Mouse (Mus musculus) heart, embryonic 13.5 days (tissue): ENCODE measurements at regions not wholly inside any gene's neighbourhood (a gene's known extent, or its start where the extent isn't known, plus 50 kb on each side); places are given as distances from the start of the nearest gene placed in this dataset.

Experiments
- ATAC-seq: fragments of 200-750 bp; cut with Nextera tagmentation; 2 replicates; pipeline ENCODE4 v1.8.0; 2017; ENCODE audit warnings: moderate TSS enrichment; ENCODE audit not compliant: insufficient number of reproducible peaks, low FRiP score, low TSS enrichment; ENCODE audit errors: extremely low read depth
- H3K27ac ChIP-seq: fragments of 300-500 bp; sonication (generic); replicated peaks from 2 replicates; pipeline ENCODE4 v1.5.1; 2015; ENCODE audit warnings: moderate library complexity, mild to moderate bottlenecking, inconsistent platforms
- H3K27me3 ChIP-seq: fragments of 300-500 bp; sonication (generic); replicated peaks from 2 replicates; pipeline ENCODE4 v1.6.1; 2015; ENCODE audit warnings: mild to moderate bottlenecking, inconsistent platforms
- H3K36me3 ChIP-seq: fragments of 300-500 bp; sonication (generic); 2 replicates; pipeline ENCODE4 v1.6.1; 2015; ENCODE audit warnings: mild to moderate bottlenecking, inconsistent platforms
- H3K4me1 ChIP-seq: fragments of 300-500 bp; sonication (generic); 2 replicates; pipeline ENCODE4 v1.6.1; 2015; ENCODE audit warnings: inconsistent platforms
- H3K4me2 ChIP-seq: fragments of 300-500 bp; sonication (generic); 2 replicates; pipeline ENCODE4 v1.6.1; 2015; ENCODE audit warnings: inconsistent platforms, mild to moderate bottlenecking, moderate library complexity
- H3K4me3 ChIP-seq: fragments of 300-500 bp; sonication (generic); 2 replicates; pipeline ENCODE4 v1.5.1; 2015; ENCODE audit warnings: moderate library complexity, mild to moderate bottlenecking, inconsistent platforms
- H3K9ac ChIP-seq: fragments of 300-500 bp; sonication (generic); 2 replicates; pipeline ENCODE4 v1.6.1; 2015; ENCODE audit warnings: inconsistent platforms, mild to moderate bottlenecking, moderate library complexity
- H3K9me3 ChIP-seq: fragments of 300-500 bp; sonication (generic); 2 replicates; pipeline ENCODE4 v1.6.1; 2016; ENCODE audit warnings: inconsistent platforms
- WGBS: fragments of 180-500 bp; shearing (Covaris S2); methylation state at CpG from one replicate; pipeline ENCODE4 v1.1.7; 2015; ENCODE audit warnings: mixed read lengths; 5-methylcytosine and 5-hydroxymethylcytosine counted together

GRCm38 (mm10) chr2:124792633-124793036 is 275.3 kb upstream of the Slc24a5 start:
- no peak for ATAC-seq
- WGBS: 77% methylated on average over 7 of the region's 7 CpGs
- H3K4me1 ChIP-seq: no peaks in the 10 kb centered on the region
- H3K36me3 ChIP-seq: no peaks in the 10 kb centered on the region
- no peak overlapping the region for H3K9ac ChIP-seq
- no peak overlapping the region for H3K4me2 ChIP-seq
- H3K4me3 ChIP-seq: no peak overlapping the region
- no peak overlapping the region for H3K27ac ChIP-seq
- H3K27me3 ChIP-seq: no peaks in the 10 kb centered on the region
- H3K9me3 ChIP-seq: no peaks in the 10 kb centered on the region

GRCm38 (mm10) chr2:124811709-124812108 is 256.2 kb upstream of the Slc24a5 start:
- no peak for ATAC-seq

GRCm38 (mm10) chr2:124816814-124817213 is 251.1 kb upstream of the Slc24a5 start:
- Histone ChIP-seq H3K36me3 (no peaks in the 10 kb centered on the region), H3K4me3 (no peak overlapping the region), H3K9ac (no peak overlapping the region), H3K4me1 (no peaks in the 10 kb centered on the region), H3K27me3 (no peaks in the 10 kb centered on the region), H3K9me3 (no peaks in the 10 kb centered on the region), H3K27ac (no peak overlapping the region), H3K4me2 (no peak overlapping the region)
- WGBS: 94% methylated on average over 2 of the region's 2 CpGs
- no peak for ATAC-seq

More at GRCm38 (mm10) chr2:124811709-124812108, 256.2 kb upstream of the Slc24a5 start:
- Histone ChIP-seq H3K27me3 (no peaks in the 10 kb centered on the region), H3K4me1 (no peaks in the 10 kb centered on the region), H3K4me2 (no peak overlapping the region), H3K9ac (no peak overlapping the region), H3K36me3 (no peaks in the 10 kb centered on the region), H3K9me3 (no peaks in the 10 kb centered on the region), H3K27ac (no peak overlapping the region), H3K4me3 (no peak overlapping the region)
- 66% methylated on average over 8 of the region's 8 CpGs for WGBS

DNA sequence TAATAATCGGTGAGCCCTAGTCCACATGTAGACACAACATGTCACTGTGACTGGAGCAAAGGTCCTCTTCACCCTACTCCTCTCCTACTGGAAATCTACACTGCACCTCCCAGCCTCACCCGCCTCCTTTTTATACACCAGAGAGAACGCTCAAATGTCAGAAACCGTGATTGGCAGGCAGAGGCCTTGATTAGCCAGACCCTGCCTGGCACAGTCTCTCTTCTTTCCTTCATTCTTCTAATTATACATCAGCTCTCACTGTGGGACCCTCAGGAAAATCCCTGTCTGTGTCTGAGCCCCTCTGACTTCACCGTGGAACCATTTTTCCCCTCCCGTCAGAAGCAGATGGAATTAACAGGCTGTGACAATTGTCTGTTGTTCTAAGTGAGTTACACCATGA is 248.1 kb upstream of the Slc24a5 start:
- ATAC-seq: no peak

DNA sequence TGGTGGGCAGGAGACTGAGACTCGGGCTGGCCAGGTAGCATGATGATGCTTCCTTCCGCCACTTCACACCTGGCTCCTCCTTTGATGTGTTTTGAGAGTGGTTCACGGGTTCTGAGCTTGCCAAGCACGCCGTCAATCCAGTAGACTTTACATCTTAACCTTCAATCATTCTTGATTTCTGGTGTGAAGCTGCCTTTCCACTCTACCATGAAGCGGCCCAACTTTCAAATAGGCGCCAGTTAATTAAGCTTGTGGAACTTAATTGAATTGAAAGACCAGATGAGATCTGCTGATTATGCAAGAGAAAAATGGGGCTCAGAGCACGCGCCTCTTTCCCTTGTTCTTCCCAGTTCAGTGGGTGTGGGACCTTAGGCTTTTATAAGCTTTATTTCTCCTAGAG is 247.1 kb upstream of the Slc24a5 start:
- Histone ChIP-seq H3K4me2 (no peak overlapping the region), H3K9ac (no peak overlapping the region), H3K27me3 (no peaks in the 10 kb centered on the region), H3K27ac (no peak overlapping the region), H3K36me3 (no peaks in the 10 kb centered on the region), H3K4me1 (peaks cover 6% of the 10 kb centered on the region; the same call in 1 of the 2 replicates), H3K9me3 (no peaks in the 10 kb centered on the region), H3K4me3 (no peak overlapping the region)
- no peak for ATAC-seq
- WGBS: 90% methylated on average over 9 of the region's 9 CpGs

More for the DNA sequence above, 248.1 kb upstream of the Slc24a5 start:
- Histone ChIP-seq H3K4me3 (no peak overlapping the region), H3K9me3 (no peaks in the 10 kb centered on the region), H3K4me1 (peaks cover 6% of the 10 kb centered on the region; the same call in 1 of the 2 replicates), H3K36me3 (no peaks in the 10 kb centered on the region), H3K27ac (no peak overlapping the region), H3K27me3 (no peaks in the 10 kb centered on the region), H3K9ac (no peak overlapping the region), H3K4me2 (no peak overlapping the region)
- WGBS: 66% methylated on average over 6 of the region's 6 CpGs

GRCm38 (mm10) chr2:124821366-124821765 is 246.6 kb upstream of the Slc24a5 start:
- no peak overlapping the region for H3K9ac ChIP-seq
- no peaks in the 10 kb centered on the region for H3K9me3 ChIP-seq
- no peak overlapping the region for H3K27ac ChIP-seq
- WGBS: 79% methylated on average over 4 of the region's 4 CpGs
- H3K4me1 ChIP-seq: peaks cover 6% of the 10 kb centered on the region; the same call in 1 of the 2 replicates
- H3K4me3 ChIP-seq: no peak overlapping the region
- no peaks in the 10 kb centered on the region for H3K36me3 ChIP-seq
- H3K4me2 ChIP-seq: no peak overlapping the region
- ATAC-seq: no peak
- no peaks in the 10 kb centered on the region for H3K27me3 ChIP-seq

DNA sequence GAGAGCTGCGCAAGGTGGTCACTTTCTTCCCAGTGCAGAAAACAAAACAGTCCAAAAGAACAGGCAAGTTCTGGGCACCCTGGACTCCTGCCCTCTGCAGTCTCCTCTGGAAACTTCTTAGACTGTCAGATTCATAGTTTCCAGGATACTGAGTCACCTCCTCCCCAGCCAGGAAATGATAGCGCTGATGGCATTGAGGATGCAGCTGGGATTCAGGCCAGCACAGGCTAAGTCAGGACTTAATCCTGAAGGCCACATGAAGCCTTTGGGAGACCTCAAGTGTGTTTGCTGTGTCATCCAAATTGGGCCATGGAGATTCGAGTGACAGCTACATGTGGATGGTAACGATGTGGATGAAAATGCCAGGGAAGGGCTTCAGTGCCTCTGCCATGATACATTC is 219.1 kb upstream of the Slc24a5 start:
- no peak for ATAC-seq
- no peak overlapping the region for H3K4me3 ChIP-seq

GRCm38 (mm10) chr2:124858504-124858903 is 209.4 kb upstream of the Slc24a5 start:
- H3K4me1 ChIP-seq: peaks cover 14% of the 10 kb centered on the region
- peak overlapping the region; percentile 79 for H3K27ac ChIP-seq
- 34% methylated on average over 3 of the region's 3 CpGs for WGBS
- H3K4me2 ChIP-seq: no peak overlapping the region
- no peak overlapping the region for H3K4me3 ChIP-seq
- H3K36me3 ChIP-seq: no peaks in the 10 kb centered on the region
- peak; percentile 63 for ATAC-seq
- no peak overlapping the region for H3K9ac ChIP-seq
- no peaks in the 10 kb centered on the region for H3K9me3 ChIP-seq
- no peaks in the 10 kb centered on the region for H3K27me3 ChIP-seq

More for the DNA sequence above, 219.1 kb upstream of the Slc24a5 start:
- peaks cover 5% of the 10 kb centered on the region for H3K4me1 ChIP-seq
- no peaks in the 10 kb centered on the region for H3K9me3 ChIP-seq
- H3K4me2 ChIP-seq: no peak overlapping the region
- H3K36me3 ChIP-seq: no peaks in the 10 kb centered on the region
- H3K27ac ChIP-seq: peak overlapping the region; percentile 61
- no peak overlapping the region for H3K9ac ChIP-seq
- no peaks in the 10 kb centered on the region for H3K27me3 ChIP-seq
- WGBS: 68% methylated on average over 4 of the region's 4 CpGs

GRCm38 (mm10) chr2:124888209-124888608 is 179.7 kb upstream of the Slc24a5 start:
- no peaks in the 10 kb centered on the region for H3K9me3 ChIP-seq
- no peak for ATAC-seq
- H3K4me3 ChIP-seq: no peak overlapping the region
- peaks cover 12% of the 10 kb centered on the region for H3K4me1 ChIP-seq
- no peaks in the 10 kb centered on the region for H3K36me3 ChIP-seq
- WGBS: 10% methylated on average over 4 of the region's 4 CpGs
- H3K27me3 ChIP-seq: no peaks in the 10 kb centered on the region
- peak overlapping the region; percentile 12; the same call in 1 of the 2 replicates for H3K4me2 ChIP-seq
- peak overlapping the region; percentile 76 for H3K27ac ChIP-seq
- no peak overlapping the region for H3K9ac ChIP-seq

DNA sequence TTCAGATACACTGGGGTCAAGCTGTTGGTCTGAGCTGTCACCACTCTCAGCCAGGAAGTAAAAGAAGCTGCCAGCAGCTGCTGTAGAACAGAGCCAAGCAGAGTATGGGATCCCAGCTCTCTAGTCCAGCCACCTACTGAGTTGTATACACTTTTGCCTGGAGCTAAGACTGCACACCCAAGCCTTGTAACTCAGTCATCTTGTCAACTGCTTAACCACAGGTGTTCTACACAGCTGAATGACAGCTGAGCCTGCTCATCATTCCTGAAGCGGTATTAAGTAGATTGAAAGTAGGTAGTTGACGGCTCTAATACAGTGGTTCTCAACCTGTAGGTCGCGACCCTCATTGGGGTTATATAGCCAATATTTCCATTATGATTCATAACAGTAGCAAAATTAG is 172.9 kb upstream of the Slc24a5 start:
- Histone ChIP-seq H3K27me3 (no peaks in the 10 kb centered on the region), H3K4me1 (no peaks in the 10 kb centered on the region), H3K27ac (no peak overlapping the region), H3K4me2 (no peak overlapping the region), H3K9me3 (no peaks in the 10 kb centered on the region), H3K36me3 (no peaks in the 10 kb centered on the region), H3K9ac (no peak overlapping the region), H3K4me3 (no peak overlapping the region)
- WGBS: 85% methylated on average over 4 of the region's 4 CpGs
- no peak for ATAC-seq

DNA sequence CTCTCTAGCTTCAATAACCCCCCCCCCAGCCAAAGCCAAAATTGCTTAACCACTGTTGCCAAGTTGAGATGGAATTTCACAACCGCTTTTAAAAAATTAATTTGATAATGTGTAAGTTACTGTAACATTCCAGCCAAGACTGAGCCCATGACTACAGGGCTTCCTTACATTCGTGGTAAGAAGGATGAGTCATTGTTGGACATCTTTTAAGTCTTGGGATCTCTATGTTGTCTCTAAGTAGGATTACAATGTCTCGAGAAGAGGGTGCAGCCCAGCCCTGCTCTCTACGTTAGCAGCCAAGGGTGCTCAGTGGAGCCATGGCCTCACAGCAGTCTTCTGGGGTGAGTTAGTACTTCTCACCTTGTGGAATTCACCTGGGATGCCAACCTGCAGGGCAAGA is 164.4 kb upstream of the Slc24a5 start:
- Histone ChIP-seq H3K27ac (no peak overlapping the region), H3K4me2 (no peak overlapping the region), H3K9ac (no peak overlapping the region), H3K27me3 (no peaks in the 10 kb centered on the region), H3K4me1 (no peaks in the 10 kb centered on the region), H3K4me3 (no peak overlapping the region), H3K9me3 (no peaks in the 10 kb centered on the region), H3K36me3 (no peaks in the 10 kb centered on the region)
- no peak for ATAC-seq
- 82% methylated on average over 4 of the region's 4 CpGs for WGBS

DNA sequence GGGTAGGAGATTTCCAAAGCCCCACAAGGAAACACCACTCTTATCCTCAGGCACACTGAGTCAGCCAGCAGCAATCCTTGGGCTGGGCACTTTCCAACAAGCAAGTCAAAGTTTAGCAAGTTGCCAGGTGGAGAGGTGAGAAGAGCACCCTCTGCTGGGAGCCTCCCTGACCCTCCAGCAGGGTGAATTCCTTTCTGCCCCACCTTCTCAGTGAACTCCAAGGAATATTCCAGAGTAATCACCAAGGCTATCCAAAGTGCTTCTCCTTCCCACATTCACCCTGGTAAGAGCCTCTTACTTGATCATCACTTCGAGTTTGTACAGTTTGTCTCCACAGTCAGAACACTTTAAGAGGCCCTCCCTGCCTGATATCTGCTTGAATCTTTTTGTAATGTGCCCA is 162.8 kb upstream of the Slc24a5 start:
- no peak overlapping the region for H3K27ac ChIP-seq
- ATAC-seq: no peak
- no peaks in the 10 kb centered on the region for H3K27me3 ChIP-seq
- H3K36me3 ChIP-seq: no peaks in the 10 kb centered on the region
- 73% methylated on average over 1 of the region's 1 CpGs for WGBS
- H3K4me2 ChIP-seq: no peak overlapping the region
- H3K4me1 ChIP-seq: no peaks in the 10 kb centered on the region
- no peak overlapping the region for H3K9ac ChIP-seq
- H3K4me3 ChIP-seq: no peak overlapping the region
- no peaks in the 10 kb centered on the region for H3K9me3 ChIP-seq
